Mouse (Mus musculus): ENCODE measurements around the gene Itga7.
A peak's percentile ranks its signal among the peaks of the same experiment; 100 is the strongest.

Itga7 gene

DNA sequence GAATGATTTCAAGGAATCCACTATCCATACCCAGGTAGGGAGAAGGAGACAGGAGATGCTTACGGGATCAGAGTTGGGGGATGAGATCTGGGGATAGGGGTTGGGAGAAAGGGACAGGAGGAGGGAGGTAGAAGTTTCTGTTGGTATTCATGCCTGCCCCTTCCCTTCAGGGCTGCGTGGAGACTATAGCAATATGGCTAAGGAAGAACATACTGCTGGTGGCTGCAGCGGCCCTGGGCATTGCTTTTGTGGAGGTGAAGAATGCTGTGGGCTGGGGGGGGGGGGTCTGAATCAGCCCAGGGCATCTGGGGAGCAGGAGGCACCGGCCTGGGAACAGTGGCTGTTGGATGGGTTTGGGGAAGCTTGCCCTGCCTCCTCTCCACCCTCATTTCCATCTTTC lies 21.4 kb upstream of the Itga7 start:
- DNase-seq (ENCODE audit: low spot score), result no peak

DNA sequence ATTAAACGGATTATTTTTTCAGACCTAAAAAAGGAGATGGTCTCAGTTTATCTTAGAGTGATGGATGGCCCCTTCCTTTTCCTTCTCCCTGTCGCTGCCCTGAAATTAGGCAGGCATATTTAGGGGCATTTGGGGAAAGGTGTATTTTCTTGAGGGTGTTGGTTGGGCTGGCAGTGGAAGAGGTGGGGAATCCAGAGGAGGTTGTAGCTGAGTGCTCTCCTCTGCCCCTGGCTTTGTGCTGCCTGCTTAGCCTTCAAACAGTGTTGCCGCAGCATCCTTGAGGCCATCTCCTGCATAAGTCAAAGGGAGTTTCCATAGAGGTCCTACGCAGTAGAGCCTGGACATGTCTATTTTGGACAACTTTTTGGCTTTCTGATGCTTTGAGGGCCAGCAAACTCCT lies 20.8 kb upstream of the Itga7 start:
- no peak for DNase-seq (ENCODE audit: low spot score)

DNA sequence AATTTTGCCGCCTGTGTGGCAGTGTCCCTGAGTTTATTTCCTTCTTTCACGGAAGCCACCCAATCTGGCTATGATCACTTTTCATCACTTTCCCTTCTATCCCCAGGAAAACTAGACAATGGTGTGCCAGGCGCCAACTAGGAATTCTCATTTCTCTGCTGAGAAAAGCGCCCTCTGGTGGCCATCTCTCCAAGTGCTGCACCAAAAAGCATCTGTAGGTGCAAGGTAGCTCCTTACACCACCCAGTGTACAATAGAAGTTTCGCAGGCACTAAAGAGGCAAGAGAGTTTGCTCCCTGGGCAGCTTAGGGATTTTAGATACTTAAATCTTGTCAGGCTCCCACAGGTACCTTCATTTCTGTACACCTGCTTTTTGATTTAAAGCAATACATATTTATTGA lies 20.4 kb upstream of the Itga7 start:
- peak; percentile 93 for DNase-seq (ENCODE audit: low spot score)

DNA sequence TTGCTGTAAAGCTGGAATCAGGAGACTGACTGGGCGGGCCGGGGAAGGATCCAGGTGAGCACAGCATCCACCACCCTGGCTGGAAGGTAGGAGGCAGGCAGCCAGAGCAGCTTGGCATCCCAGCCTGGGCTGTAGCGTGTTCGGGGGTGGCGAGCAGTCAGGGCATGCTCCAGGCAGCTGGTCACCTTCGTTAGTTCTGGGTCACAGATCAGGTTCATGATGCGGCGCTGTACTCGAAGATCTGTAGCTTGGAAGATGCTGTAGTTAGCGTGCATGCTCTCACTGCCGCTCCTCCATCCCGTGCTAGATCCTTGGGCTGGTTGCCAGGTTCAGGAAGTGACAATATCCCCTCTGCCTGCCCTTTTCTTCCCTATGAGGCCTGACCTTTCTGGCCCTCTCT lies 19.9 kb upstream of the Itga7 start:
- DNase-seq (ENCODE audit: low spot score), result no peak

DNA sequence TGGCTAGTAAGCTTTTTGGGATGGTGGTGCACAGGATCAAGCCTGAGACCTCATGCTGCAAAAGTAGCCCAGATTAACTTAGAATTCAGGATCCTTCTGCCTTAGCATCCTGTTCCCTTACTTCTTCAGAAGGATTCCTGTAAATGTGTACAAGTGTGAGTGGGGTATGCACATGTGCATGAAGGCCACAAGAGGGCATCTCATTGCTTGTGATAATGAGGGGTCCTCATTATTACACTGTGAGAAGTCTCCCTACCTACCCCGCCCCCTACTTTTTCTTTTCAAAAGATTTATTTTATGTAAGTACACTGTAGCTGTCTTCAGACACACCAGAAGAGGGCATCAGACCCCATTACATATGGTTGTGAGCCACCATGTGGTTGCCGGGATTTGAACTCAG lies 18.1 kb upstream of the Itga7 start:
- DNase-seq (ENCODE audit: low spot score), result no peak

DNA sequence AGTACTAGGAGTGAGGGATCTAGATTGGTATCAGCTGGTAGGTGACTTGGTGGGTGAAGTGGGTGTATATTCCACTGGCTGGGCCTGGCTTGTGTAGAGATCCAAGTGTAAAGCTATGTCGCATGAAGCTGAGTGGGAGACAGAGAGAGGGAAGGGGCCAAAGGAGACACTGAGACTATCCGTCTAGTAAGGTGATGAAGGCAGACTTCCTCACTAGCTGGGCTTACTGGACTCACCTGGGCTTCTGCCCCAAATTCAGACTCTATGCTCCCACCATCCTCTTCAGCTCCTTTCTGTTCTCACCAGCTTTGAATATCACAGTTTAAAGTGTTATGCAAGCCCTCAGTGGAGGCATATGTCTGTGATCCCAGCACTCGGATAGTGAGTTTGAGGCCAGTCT lies 17.0 kb upstream of the Itga7 start:
- no peak for DNase-seq (ENCODE audit: low spot score)

DNA sequence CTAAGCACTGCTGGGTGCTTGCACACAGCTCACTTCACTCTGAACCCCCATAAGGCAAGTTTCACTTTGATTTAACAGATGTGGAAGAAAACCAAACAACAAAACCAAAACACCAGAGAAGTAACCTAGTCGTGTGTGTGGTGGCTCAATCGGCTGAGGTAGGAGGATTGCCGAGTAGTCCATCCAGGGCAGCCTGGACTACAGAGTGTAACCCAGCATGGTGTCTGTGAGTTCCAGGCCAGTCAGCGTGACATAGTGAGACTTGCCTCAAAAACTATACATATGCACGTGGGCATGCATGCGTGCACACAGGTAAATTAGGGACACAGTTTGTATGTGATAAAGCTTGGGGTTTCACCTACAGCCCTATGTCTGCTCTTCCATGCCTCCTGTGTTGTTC lies 16.2 kb upstream of the Itga7 start:
- no peak for DNase-seq (ENCODE audit: low spot score)

DNA sequence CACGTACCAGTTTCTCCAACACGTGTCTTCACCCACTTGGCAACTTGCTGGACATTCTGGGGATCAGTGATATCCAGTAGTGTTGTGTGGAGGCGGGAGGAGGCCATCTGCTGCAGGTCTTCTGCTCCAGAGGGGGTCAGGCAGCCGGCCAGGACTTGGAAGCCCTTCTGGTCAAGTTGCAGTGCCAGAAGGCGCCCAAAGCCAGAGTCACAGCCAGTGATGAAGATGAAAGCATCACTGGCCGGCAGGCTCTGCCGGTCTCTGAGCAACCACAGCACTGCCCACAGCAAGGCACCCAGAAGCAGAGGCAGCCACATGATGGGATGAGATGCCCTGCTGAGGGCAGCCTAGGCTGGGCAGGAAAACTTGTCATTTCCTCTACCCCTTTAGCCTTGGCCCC lies 15.4 kb upstream of the Itga7 start:
- peak; percentile 53 for DNase-seq (ENCODE audit: low spot score)

DNA sequence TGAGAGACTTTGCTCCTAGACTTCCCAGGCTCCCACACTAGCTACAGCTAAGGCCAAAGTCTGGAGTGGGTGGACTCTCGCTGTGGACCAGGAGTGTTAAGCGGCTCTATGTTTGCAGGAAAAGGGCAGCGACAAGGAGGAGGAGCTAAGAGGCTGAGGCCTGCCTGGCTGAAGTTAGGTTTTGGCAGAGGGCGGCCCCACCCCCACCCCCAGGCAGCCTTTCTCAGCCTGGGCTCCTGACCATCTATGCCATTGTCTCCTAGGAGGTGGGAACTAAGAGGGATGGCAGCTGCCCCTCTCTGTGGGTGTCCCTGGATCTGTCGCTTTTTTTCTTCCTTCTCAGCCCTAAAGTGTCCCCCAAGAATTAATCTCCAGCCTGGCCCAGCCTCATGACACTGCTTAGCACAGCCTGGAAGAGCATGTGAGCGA lies 14.4 kb upstream of the Itga7 start:
- DNase-seq (ENCODE audit: low spot score), result no peak

DNA sequence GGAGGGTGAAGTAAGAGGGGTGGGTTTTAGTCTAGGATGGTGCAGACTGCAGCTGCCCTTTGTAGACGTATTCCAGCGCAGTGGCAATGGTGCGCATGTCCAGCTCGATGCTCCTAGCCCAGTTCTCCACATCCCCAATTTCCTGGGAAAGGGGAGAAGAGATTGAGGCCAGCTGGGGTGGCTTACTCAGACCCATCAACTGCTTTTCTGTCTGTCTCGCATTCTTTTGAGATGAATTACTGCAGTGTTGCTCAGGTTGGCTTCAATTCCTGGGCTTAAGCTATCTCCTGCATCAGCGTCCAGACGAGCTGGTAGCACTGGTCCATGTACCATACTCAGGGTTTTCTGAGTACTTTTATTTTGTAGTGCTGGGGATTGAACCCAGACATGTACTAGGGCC lies 13.7 kb upstream of the Itga7 start:
- DNase-seq (ENCODE audit: low spot score), result no peak

DNA sequence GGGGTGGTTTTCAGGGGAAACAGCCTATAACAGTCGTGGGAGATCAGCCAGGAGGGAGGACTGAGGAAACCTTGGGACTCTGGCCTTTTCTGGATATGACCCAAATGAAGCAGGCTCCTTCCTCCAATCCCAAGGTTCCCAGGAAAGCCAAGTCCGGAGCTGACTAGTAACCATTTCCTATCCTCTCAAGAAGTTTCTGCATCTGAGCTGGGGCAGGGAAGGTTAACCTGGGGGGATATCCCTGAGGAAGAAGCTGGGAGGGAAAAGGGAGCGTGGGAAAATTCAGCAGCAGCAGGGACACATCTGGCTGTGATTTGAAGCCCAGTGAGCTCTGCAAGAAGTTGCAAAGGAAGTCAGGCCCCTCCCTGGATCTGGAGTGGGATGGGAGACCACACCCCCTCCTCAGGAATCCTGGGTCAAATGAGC lies 12.9 kb upstream of the Itga7 start:
- no peak for DNase-seq (ENCODE audit: low spot score)

DNA sequence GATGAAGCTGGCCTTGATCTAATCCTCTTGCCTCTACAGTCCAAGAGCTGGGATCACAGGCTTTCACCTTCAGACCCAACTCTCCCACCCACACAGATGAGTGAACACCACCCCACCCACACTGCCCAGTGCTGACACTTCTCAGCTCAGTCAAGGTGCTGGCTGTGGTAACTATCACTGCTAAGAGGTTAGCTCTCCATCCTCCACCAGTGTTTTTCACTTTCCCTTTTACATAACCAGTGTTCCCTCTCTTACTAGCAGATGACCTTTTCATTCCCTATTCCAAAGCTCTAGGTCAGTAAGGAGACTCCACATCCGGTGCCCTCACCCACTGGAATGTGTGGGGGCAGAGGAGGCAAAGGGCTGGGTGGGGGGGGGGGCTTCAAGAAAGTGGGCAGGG lies 12.4 kb upstream of the Itga7 start:
- DNase-seq (ENCODE audit: low spot score), result no peak

DNA sequence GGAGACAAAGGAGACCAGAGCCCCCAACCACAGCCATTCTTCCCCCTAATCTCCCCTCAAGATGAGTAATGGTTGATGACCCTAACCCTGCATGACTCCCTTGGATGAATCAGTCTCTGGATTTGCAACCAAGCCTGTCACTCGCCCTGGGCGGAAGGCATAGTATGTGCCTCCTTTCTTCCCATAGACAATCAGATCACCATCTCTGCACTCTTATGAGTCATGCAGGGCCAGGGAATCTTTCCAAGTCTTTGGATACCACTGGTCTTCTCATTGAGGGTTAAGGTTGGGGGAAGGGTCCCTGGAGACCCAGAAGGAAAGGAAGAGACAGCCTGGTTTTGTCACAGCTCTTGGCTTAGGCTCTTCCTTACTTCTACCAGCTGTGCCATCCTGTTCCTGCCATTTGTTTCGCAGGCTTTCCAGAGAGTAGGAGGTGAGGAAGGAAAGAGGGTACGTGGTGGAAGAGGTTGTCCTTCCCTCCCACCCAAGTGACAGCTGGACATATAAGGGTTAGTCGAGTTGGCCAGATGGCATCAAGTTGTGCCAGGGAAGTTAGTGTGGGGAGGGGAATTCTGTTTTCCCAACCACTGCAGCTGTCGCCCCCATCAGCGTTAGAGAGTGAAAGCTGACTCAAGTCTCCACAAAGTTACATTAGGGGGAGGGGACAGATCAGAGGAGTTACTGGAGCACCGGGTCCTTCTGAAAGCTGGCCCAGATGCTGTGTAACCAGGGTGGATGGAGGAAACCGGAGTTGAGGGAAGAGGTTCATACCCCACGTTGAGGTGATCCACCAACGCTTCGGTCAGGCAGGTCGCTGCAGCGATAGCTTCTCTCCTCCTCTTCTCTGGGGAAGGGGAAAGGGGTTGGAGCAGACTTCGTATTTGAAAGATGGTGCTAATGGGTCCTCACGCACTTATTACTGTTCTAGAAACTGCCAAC lies 11.5 kb upstream of the Itga7 start:
- DNase-seq (ENCODE audit: low spot score), result peak; percentile 48

DNA sequence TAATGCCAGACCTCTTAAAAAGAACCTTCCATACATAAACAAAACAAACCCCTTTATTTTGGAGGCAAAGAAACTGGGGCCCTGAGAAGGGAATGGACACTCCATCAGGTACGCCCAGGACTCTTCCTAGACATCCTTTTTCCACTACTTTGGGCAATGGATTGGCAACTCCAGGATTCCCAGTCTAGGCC lies 10.9 kb upstream of the Itga7 start, which contains the start of gene Rdh5:
Gene Rdh5, minus strand, starts transcription at position 67 of the 191 bp plus-strand sequence.
- no peak for DNase-seq (ENCODE audit: low spot score)

DNA sequence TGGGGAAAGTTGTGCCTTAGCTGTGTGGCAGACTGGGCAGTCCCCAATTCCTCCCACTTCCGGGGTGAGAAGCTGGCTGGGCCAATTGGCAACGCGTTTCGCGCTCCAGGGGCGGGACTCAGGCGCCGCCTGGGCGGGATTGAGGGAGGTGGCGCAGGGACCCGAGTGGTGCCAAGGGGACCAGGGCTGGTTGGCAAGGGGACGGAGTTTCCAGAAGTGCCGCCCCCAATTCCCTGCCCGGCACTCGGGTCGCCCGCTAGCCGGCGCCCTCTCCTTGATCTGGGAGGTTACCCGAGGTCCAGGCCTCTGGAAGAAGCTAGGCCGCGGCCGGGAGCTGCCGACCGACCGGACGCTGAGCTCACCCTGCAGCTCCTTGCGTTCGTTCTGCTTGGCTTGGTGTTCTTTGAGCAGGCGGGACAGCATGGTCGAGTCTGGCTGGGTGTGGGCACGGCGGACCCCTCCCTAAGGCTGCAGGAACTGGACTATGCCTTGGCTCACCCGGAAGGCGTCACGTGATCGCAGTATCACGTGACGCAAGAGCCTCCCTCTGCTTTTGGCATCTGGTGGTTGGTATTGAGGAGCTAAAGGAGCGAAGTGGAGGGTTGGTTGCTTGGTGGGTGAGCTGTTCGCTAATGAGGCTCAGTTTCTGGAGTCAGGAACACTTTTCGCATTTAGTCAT lies 10.5 kb upstream of the Itga7 start:
- DNase-seq (ENCODE audit: low spot score), result peak; percentile 95

DNA sequence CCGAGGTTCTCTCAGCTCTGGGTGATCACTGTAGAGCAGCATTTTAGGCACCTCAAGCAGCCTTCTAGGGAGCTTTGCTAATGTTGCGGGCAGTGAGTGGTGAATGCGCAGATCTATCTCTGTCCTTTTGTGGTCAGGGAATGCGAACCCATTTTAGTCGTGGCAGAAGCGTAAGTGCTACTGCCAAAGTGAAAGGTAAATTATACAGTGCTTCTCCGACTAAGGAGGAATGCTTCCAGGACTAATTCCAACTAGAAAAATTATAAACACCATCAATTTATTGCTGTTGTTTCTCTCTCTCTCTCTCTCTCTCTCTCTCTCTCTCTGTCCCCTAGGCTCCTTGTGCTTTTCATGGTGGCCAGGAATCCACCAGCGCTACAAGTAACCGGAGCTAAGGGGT lies 9.7 kb upstream of the Itga7 start, which contains the start of gene Bloc1s1:
Gene Bloc1s1, minus strand, starts transcription at position 101 of the 400 bp plus-strand sequence.
- no peak for DNase-seq (ENCODE audit: low spot score)

DNA sequence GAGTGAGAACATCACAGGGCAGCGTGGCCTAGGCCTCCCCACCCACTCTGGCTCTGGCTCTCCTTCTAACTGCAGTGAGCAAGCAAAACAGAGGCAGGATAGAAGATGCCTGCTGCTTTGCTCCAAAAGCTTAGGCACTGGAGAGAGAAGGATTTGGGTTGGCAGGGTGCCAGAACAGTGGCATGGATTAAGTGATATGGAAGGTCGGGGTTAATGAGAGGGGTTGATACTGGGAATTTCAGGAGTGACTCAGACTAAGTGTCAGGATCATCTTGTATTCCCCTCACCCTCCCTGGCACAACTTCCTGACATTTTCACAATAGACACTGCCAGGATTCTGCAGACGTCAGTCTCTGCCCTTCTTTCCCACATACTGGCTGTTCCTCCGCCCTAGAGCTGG lies 5.3 kb upstream of the Itga7 start:
- DNase-seq (ENCODE audit: low spot score), result no peak

DNA sequence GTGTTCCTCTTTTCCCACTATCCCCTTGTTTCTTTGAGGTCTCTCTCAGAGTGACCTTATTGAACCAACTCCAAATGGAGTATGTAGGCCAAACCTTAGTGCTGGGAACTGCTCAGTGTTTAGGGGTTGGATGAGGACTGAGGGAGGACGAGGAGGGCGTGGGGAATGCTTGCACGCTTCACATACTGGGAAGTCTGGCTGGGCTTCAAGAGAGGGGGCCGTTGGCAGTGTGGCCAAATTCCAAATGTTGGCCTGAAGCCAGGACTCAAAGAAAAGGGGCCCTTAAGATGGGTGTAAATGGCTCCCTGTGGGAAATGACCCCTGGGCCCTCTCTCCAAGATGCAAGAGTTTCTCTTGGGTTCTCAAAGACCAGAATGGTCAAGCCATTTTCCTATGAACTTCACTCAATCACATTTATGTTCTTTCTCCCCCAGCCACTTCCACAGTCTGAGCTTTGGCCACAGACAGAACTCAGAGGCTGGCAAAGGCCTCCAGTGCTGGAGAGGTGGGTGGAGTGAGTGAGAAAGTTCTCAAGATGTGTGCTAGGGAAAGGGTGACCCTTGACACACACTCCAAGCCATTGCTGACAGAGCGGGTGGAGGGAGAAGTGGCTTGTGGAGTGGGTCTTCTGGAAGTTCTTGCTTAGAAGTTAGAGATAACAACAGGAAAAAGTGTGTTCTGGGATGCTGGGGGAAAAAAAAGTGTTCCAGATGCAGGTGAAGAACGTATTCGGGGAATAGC lies 3.8 kb upstream of the Itga7 start:
- DNase-seq (ENCODE audit: low spot score), result no peak

DNA sequence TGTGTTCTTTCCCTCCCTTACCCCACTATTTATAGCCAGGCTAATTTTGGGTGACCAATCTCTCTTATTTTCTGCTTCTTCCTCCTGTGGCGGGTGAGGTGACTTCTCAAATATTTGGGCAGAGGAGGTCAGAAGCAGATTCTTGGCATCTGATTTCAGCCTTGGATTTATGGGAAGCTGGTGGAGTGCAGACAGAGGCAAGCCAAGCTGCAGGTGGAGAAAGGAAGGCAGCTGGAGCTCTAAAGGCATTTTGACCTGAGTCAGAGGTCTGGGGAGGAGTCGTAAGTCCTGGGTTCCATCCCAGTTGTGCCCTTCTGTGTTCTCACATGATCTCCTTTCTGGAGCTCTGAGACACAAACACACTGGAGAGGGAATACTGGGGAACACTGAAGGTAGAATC lies 2.2 kb upstream of the Itga7 start:
- DNase-seq (ENCODE audit: low spot score), result no peak

DNA sequence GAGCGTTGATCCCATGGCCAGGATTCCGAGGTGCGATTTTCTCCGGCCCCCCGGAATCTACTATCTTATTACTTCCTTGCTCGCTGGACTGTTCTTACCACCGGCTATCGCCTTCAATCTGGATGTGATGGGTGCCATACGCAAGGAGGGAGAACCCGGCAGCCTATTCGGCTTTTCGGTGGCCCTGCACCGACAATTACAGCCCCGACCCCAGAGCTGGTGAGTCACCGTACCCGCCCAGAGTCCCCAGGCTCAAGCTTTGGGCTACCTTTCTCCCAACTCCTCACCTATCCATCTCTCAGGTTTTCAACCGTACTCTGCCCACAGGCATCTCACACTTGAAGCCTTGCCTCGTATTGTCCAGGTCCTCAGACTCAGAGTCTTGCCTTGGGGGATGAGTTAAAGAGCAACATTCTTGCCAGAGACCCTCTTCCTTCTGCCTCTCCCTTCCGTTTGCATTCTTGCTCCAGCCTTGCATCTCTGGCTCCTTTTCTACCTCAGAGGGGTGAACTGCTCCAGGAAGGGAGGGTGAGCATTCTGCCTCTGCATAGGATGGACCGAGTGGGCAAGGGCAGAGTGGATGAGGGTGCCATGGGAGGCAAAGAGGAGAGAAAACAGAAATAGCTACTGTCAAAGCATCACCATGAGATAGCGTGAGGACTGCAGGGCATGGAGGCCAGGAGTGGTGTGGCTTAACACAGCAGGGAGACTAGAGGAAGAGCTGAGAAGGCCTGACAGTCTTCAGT lies 531 bp downstream of the Itga7 start:
- no peak for DNase-seq (ENCODE audit: low spot score)

DNA sequence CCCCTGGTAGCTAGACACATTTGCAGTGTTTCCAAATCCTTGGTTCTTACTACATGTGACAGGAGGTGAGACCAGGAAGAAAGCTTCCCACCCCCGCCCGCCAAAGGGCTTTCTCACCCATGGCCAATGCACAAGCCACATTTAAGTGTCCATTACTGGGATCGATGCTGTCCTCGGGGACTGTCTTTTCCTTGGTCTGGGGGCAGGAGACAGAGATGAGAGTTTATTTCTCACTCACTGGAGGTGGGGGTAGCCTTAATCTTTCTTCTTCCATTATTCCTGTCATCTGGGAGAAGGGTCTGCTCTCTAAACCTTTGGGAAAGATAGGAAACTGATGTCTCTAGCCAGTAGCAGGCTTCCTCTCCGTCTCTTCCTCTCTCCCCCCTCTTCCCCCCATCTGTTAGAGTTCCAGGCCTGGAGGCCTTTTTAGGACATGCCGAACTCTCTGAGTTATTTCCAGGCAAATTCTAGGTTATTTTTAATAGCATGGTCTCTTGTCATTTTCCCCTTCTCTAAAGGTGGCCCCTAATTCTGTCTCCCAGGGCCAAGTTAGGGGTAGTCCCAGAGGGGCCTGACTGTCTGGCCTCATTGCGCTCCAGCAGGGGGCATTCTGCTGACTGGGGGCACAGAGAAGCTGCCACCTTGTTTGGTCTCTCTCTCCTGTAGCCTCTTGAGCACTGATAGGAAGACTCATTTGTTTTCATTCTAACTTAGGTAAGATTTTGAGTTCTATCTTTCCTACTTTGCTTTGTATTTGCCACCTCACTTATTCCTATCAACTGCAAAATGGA lies 1.6 kb downstream of the Itga7 start:
- DNase-seq (ENCODE audit: low spot score), result no peak
